Mouse (Mus musculus): ENCODE data around the gene 1700034J05Rik. TPM values are rescaled to one million over a fixed set of nuclear protein-coding genes. Genes with fewer than 3 reads are reported as not detected.

1700034J05Rik gene
- total RNA-seq, 2 experiments from 2014 or later = not detected

GRCm38 (mm10) chr6:146965139-146965772, 11.0 kb upstream of the 1700034J05Rik start:
- no peak for ATAC-seq (ENCODE audit: poor library complexity, severe bottlenecking)

GRCm38 (mm10) chr6:146963396-146964150, 9.4 kb upstream of the 1700034J05Rik start:
- ATAC-seq (ENCODE audit: poor library complexity, severe bottlenecking) = no peak

GRCm38 (mm10) chr6:146961832-146962481, 7.7 kb upstream of the 1700034J05Rik start:
- ATAC-seq (ENCODE audit: poor library complexity, severe bottlenecking) = no peak

- no peak for ATAC-seq (ENCODE audit: poor library complexity, severe bottlenecking)
Observed at GRCm38 (mm10) chr6:146960956-146961355, 6.7 kb upstream of the 1700034J05Rik start.

- ATAC-seq (ENCODE audit: poor library complexity, severe bottlenecking) = no peak
Observed at GRCm38 (mm10) chr6:146959908-146960680, 5.9 kb upstream of the 1700034J05Rik start.

GRCm38 (mm10) chr6:146958694-146959093, 4.5 kb upstream of the 1700034J05Rik start:
- no peak for ATAC-seq (ENCODE audit: poor library complexity, severe bottlenecking)

GRCm38 (mm10) chr6:146956961-146957360, 2.7 kb upstream of the 1700034J05Rik start:
- ATAC-seq (ENCODE audit: poor library complexity, severe bottlenecking) = no peak

GRCm38 (mm10) chr6:146955896-146956295, 1.7 kb upstream of the 1700034J05Rik start:
- ATAC-seq (ENCODE audit: poor library complexity, severe bottlenecking) = peak; percentile 41; the same call in 1 of the 2 replicates

- no peak for ATAC-seq (ENCODE audit: poor library complexity, severe bottlenecking)
Observed at GRCm38 (mm10) chr6:146955475-146955874, 1.3 kb upstream of the 1700034J05Rik start.

- ATAC-seq (ENCODE audit: poor library complexity, severe bottlenecking) = no peak
Observed at GRCm38 (mm10) chr6:146950454-146950832, 3.8 kb downstream of the 1700034J05Rik start.

GRCm38 (mm10) chr6:146949682-146950453, 4.4 kb downstream of the 1700034J05Rik start:
- ATAC-seq (ENCODE audit: poor library complexity, severe bottlenecking) = no peak

- ATAC-seq (ENCODE audit: poor library complexity, severe bottlenecking) = no peak
Observed at GRCm38 (mm10) chr6:146947186-146947585, 7.0 kb downstream of the 1700034J05Rik start.

- ATAC-seq (ENCODE audit: poor library complexity, severe bottlenecking) = no peak
Observed at GRCm38 (mm10) chr6:146946327-146947029, 7.7 kb downstream of the 1700034J05Rik start.

GRCm38 (mm10) chr6:146944830-146945229, 9.4 kb downstream of the 1700034J05Rik start:
- ATAC-seq (ENCODE audit: poor library complexity, severe bottlenecking) = no peak

GRCm38 (mm10) chr6:146944009-146944408, 10.2 kb downstream of the 1700034J05Rik start:
- no peak for ATAC-seq (ENCODE audit: poor library complexity, severe bottlenecking)

GRCm38 (mm10) chr6:146941505-146942275, 12.5 kb downstream of the 1700034J05Rik start:
- ATAC-seq (ENCODE audit: poor library complexity, severe bottlenecking) = no peak

- ATAC-seq (ENCODE audit: poor library complexity, severe bottlenecking) = no peak
Observed at GRCm38 (mm10) chr6:146939026-146939425, 15.2 kb downstream of the 1700034J05Rik start.

GRCm38 (mm10) chr6:146935957-146936356, 18.3 kb downstream of the 1700034J05Rik start:
- ATAC-seq (ENCODE audit: poor library complexity, severe bottlenecking) = no peak

- ATAC-seq (ENCODE audit: poor library complexity, severe bottlenecking) = no peak
Observed at GRCm38 (mm10) chr6:146933123-146933522, 21.1 kb downstream of the 1700034J05Rik start.
